Mouse (Mus musculus) right cerebral cortex, adult 18-20 months (tissue): Measurements from ENCODE around the gene Phf21a.

ENCODE experiments used
- DNase-seq: peaks from one replicate; pipeline ENCODE4 v3.0.0; 2022; ENCODE audit warnings: mixed read lengths

The Phf21a gene

DNA sequence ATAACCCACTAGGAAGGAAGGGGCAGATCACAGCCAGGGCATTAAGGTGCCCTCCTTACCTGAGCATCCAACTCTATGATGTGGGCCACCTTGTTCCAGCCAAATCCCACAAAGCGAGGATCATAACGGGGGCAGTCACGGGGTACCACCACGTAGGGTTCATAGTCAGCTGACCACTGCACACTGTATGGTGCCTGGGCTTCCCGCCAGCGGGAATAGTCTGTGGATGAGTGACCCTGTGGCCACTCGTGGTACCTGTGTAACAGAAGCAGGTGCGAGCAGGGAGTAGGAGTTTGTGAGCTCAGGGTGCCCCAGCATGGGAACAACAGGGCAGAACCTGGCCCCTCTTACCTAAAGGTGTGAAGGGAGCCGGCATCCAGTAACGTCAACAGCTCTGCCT lies 272.7 kb downstream of the Phf21a start:
- DNase-seq: no peak

GRCm38 (mm10) chr2:92367383-92368029 lies 274.6 kb downstream of the Phf21a start:
- no peak for DNase-seq

DNA sequence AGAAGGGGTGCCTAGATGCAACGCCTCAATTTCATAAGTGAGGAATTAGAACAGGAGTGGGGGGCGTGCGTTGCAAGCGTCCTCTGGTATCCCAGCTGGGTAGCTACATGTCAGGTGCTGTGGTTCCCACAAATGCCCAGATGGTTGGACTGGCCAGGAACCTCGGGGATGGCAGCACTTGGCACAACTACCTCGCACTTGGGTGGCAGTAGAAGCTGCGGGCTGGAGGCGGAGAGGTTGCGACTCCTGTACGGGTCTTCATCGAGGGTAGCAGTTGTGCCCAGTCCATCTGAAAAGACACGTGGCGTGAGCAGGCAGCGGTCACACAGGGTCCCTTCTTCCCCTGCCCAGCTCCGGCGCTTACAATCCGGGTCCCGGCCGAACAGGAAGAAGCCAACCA lies 277.5 kb downstream of the Phf21a start:
- DNase-seq: no peak

DNA sequence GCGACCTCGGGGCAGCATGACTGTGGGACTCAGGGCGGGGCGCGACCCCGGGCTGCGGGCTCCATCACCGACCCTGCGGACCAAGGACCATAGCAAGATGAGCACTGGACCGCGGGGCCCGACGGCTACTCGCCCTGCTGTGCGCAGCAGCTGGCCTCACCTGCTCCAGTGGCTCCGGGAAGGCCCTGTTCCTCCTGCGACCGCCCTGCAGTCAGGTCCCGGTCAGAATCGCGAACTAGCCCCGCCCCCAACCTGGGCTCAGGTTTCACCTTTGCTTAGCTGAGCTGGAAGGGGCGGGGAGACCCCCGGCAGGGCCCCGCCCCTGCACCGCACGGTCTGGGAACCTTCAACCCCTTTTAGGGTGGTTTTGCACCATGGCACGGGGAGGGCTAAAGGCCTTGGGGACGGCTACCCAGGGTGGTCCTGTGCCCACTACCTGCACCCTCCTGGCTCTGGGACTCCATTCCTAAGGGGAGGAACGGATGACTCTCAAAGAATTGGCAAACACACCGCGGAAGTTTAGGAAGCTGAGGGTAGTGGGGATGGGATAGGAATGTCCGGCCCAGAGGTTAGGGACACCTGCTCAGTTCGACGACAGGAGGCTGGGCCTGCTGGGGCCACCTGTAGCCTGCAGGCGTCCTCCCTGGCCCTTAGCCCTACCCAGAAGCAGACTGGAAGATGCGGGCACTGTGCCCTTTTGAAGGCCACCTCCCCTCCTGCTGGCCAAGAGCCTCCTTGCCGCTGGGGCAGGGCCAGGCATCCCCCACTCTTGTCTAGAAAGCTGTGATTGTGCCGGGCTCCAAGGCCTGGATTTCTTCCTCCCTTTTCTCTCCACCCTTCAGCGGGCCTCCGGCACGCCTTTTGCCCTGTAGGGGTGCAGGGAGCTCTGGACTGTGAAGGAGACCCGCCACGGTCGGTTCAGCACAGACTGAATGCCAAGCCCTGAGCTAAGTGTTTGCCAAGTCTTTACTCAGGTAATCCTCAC lies 278.2 kb downstream of the Phf21a start:
- DNase-seq: no peak

DNA sequence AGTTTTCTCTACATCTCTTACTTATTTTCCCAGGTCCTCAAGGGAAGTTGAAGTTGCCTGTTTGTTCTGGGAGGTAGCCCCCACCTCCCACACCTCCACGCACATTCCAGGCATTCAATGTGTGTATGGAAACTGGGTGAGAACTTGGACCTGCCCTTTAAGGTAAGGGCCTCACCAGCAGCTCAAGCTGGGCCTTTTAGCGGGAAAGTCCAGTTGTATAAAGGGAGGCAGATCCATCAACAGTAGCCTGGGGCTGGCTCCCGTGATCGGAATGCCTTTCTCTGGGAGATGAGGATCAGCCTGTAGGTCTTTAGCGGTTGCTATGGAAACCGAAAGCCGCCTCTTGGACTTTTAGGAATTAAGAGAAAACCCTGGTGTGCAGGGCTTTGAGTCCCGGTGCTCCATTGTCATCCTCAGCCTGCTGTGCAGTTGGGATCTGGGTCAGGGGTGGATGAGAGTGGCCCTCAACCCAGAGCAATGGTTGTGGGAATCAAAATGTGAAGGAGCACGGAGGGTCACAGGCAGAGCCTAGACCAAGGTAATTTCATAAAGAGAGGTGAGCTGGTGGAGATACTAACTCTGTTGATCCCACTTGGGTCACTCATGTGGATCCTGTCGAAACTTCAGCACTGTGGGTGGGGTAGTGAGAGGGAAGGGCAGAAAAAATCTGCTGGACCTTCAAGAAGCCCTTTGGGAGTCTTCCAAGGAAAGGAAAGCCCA lies 279.2 kb downstream of the Phf21a start:
- DNase-seq: no peak

- DNase-seq: no peak
Measured at GRCm38 (mm10) chr2:92372767-92373436, 280.0 kb downstream of the Phf21a start.

GRCm38 (mm10) chr2:92373437-92373813 lies 280.5 kb downstream of the Phf21a start:
- DNase-seq: no peak

GRCm38 (mm10) chr2:92374514-92374913 lies 281.6 kb downstream of the Phf21a start, which contains the start of the genes Pex16 and Large2:
Gene Pex16, plus strand, starts transcription at chr2:92374676.
Gene Large2, minus strand, starts transcription at chr2:92374869.
- DNase-seq: peak; percentile 57

DNA sequence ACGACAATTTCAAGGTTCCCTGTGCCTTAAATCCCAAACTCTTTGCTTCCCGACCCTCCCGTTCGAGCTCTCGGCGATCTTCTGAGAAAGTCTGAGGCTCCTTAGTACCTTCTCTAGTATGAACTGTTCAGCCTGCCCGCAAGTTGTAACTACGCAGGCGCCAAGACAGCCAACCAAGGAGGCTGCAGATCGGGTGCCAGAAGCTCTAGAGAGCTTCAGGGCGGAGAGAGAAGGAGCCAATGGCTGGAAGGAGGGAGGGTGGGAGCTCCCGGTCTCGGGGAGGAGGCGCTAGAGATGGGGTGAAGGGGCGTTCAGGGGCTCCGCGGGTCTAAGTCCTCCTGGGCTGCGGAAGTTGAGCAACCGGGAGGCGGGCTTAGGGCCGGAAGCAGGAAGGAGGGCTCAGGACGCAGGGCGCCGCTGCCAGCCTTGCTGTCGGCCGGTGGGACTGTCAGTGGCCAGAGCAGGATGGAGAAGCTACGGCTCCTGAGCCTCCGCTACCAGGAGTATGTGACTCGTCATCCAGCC lies 282.2 kb downstream of the Phf21a start:
- peak; percentile 98 for DNase-seq

- no peak for DNase-seq
Measured at GRCm38 (mm10) chr2:92375788-92376187, 282.9 kb downstream of the Phf21a start.

GRCm38 (mm10) chr2:92376300-92376699 lies 283.4 kb downstream of the Phf21a start:
- DNase-seq: no peak

DNA sequence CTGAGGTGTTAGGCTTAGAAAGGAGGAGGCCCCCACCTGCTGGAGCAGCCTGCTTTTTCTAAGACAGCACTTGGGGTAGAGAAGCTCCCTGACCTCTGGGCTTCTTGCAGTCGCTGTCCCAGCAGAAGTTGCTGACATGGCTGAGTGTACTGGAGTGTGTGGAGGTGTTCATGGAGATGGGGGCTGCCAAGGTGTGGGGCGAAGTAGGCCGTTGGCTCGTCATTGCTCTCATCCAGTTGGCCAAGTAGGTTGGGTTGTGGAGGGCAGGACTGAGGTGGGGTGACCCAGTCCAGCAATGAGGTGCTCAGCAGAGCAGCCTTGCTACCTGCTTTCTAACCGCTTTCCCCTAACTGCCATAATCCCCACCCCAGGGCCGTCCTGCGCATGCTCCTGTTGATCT lies 284.4 kb downstream of the Phf21a start:
- no peak for DNase-seq

DNA sequence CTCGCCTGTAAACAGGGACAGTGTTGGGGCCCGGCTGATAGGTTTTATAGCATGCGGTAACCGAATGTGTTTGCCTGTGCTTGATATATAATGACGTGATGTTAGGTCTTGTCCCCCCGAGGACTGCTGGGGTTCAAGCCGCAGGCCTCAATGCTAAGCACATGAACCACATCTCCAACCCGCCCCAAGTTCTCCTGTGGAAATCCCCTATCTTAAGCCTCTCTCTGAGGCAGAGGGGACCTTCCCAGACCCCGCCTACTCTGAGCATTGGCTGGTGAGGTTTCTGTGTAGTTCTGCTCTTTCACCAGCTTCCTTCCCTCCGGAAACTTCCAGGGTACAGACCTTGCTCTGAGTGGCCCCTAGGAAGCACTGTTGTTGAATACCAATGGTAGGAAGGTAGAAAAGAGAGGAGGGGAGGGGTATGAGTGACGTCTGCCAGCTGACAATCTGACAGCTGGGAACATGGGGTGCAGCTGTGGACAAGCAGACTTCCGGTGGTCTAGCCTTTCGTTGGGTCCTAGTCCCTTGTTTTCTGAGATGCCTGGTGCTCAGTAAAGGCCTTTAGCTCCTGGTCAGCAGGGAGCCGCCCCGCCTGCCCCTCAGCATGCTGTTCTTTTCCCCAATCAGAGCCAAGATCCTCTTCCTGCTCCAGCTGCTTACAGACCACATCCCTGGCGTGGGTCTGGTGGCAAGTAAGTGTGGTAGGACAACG lies 287.0 kb downstream of the Phf21a start:
- no peak for DNase-seq

DNA sequence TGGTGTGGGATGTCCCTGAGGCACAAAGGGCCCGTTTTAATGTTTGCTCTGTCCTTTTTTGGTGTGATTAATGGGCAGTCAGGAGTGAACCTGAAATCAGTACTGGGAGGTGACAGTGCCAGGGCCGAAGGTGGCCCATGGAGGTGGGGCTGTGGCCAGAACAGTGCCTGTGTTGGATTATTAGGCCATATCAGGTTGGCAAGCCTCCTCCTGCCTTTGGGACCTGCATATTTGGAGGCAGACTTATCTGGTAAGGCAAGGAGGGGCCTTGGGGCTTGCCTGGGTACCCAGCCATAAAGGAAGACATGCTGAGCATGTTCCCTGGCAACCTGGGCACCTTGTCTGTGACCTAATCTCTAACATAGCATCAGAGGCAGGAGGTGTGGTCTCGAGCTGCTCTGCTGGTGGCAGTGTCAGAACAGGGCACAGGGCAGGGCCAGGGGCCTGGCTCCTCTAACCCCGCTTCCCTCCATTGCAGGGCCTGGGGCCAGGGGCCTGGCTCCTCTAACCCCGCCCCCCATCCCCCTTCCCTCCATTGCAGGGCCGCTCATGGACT lies 287.7 kb downstream of the Phf21a start:
- no peak for DNase-seq

- DNase-seq: no peak
Measured at GRCm38 (mm10) chr2:92381161-92381560, 288.2 kb downstream of the Phf21a start.

GRCm38 (mm10) chr2:92381901-92382588 lies 289.1 kb downstream of the Phf21a start, which contains the start of gene 1700029I15Rik:
Gene 1700029I15Rik, plus strand, starts transcription at chr2:92382538.
- no peak for DNase-seq

DNA sequence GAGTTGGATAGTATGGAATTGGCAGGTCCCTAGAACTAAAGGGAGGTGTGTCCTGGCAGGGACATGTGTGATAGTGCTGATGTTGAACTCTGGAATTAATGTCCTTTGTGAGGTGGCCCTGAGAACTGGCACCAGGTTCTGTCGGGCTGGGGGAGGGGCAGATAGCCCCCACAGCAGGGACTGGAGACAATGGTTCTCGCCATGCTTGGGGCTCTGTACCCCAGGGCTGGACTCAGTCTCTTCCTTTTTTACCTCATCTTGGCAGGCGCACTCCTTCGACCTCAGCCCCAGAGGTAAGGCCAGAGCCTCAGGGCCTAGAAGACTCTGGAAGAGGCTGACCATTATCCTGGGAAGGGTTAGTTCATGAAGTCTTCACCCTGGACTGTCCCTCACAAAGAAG lies 289.8 kb downstream of the Phf21a start:
- no peak for DNase-seq

DNA sequence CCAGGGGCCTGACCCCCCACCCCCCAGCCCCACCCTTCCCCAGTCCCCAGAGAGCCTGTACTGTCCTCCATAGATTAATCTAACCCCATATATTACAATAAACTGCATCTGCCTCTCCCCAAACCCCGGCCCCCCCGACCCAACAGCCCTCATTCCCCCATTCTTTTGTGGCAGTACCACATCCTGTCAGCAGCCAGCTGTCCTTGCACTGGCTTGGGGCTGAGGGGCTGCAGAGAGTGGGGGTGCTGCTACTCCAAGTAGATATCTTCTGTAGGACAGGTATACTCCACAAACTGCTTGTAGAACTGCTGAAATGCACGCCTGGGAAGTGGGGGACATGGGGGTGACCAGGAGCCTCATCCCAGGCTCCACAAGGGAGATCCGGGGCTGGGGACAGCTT lies 291.2 kb downstream of the Phf21a start:
- no peak for DNase-seq

DNA sequence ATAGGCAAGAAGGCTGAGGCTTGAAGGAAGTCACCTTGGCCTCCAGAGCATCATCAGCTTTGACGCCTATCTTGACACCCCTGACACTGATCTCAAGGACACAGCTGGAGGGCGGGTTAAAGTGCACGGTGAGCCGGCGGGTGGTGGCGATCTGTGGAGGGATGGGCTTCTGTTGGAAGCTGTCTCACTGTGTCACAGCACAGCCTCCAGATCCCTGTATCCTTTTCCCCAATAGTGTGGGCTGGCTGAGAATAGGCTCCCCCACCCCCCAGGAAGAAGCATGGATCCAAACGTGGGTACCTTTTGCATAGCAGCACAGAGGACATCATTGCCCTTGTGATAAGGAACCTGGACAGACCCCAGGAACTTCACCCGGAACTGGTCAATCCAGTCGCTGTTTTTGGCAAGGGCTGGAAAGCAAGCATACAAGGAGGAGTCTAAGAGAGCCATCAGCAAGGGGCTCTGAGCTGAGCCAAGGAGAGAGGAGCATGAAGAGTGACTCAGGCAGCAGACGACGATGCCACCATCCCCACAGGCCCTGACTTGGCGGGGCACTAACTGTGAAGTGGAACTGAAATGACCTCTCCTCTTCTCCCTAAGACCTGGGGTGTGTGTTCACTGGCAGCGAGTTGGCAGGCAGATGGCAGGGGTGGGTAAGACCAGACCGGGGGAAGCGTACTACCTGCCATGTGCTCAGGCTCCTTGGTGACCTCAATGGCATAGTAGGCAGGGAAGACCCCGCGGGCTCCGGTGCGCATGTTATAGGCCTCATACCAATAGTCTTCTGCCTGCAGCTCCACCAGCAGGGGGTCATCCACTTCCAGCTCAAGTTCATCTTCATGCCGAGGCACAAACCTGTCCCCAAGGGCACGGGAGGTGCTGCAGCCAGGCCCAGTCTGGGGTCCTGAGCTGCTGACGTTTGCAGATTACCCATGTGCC lies 292.5 kb downstream of the Phf21a start:
- DNase-seq: no peak
